Mouse (Mus musculus) B cell, adult 2 months (primary cell): ENCODE measurements at regions not wholly inside any gene's neighbourhood (a gene's known extent, or its start where the extent isn't known, plus 50 kb on each side); places are given as distances from the start of the nearest gene placed in this dataset.

Source experiments
- DNase-seq, 2 experiments: peaks; one replicate each; pipeline ENCODE4 v3.0.0; 2022

DNA sequence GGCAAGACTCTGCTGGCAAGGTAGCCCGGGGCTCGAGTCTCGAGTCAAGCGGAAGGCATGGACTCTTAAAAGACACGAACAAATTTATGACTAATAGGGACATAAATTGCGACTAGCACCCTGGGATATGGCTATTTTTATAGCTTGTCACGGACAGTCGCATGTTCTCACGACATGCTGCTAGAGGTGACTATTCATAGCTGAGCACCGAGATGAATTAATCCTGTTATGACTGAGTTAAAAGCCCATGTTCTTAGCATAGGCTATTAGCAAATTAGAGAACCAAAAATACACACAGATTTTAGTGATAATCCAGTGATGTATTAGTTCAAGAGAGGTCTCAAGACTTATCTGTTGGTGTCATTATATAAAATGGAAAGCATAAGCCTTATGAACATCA is 539.2 kb downstream of the Gm19410 start:
- no peak for DNase-seq

DNA sequence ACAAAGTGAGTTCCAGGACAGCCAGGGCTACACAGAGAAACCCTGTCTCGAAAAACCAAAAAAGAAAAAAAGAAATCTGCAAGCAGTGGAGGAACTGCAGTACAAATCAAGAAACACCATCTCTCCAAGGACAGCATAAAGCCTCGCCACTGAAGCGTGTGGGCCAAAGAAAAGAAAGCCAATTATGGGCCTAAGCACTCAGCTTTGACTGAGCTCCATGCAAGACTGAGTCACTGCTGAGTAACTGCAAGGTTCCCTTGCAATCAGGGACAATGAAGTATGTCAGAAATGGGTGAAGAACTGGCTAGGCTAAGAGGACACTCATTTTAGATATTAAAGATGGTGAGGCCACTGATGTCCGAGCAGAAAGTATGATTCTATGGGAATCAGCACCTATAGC is 540.7 kb downstream of the Gm19410 start:
- no peak for DNase-seq

DNA sequence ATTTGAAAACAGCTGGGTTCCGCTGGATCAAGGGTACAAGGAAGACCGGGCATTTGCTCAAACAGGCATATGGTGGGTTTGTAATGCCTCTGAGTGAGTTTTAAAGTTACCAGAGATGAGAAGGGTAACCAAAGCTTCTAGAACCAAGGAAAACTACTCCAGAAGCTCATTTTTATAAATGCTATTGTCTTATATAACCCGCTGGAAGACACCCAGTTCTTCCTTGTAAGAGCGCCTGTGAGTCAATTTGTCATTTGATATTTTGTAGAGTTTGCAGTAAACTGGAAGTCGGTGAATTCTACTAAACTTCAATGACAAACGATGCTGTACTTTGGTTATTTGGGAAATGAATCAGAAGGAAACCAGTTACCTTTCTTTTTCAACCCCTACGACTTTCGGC is 541.9 kb downstream of the Gm19410 start:
- DNase-seq = no peak

DNA sequence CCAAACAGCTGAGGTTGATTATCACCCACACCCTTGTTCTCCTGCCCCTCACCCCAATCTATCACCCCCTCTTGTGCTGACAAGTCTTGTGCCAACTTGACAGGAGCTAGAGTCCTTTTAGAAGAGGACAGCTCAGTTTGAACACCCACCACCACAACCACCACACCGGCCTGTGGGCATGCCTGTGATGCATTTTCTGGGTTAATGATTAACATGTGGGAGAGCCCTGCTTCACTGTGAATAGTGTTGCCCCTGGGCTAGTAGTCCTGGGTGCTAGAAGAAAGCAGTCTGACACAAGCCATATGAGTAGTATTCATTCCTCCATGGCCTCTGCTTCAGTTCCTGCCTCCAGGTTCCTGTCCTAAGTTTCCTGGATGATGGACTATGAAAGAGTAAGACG is 542.5 kb downstream of the Gm19410 start:
- DNase-seq = no peak

DNA sequence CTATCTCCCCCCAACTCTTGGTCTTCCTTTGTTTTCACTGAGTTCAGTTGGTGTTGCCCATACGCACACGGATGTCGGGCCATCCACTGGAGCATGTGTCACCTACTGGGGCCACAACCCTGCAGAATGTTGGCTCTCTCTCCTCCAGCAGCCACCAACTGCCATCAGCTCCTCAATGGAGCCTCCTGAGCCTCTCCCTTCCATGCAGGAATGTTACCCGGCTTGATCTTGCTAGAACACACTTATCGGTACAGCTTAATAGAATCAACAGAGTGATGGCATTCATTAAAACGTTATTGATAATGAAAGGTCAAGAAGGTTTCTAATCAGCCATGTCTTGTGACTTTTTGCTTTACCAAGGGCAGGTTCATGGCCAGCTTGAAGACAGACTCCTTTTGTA is 543.7 kb downstream of the Gm19410 start:
- DNase-seq = no peak

DNA sequence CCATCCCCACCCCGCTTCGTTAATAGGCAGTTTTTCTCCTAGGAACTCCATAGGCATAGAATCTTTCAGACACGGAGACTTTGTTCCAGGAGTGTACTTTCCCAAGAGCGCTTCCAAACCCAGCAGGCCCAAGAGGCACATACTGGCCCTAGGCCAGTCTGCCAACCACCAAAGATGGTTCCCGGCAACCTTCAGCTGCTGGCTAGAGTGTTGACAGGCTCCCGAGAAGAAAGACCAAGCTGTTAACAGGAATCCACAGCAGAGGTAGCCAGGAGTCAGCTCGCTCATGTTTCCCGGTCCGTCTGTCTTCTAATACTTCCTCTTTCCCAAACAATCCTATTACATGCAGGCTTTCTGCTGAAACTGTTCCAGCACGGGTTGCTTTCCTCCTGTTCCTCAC is 544.4 kb downstream of the Gm19410 start:
- no peak for DNase-seq

DNA sequence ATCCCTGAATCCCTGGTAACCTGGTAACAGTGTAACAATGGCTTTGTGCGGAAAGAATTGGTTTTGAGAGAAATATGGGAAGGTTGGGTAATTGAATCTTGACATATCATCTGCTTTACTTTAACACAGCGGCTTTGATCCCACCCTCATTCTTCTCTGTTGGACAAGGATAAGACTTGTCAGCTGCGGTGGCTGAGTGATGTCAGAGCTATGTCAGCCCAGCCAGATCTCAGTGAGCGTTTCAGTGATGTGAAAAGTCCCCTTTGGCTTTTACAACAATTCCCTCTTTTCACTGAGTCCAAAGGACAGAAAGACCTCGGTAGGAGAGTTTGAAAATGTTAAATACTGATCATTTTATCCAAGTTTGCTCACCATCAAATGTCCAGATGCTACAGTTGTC is 546.1 kb downstream of the Gm19410 start:
- DNase-seq = no peak

DNA sequence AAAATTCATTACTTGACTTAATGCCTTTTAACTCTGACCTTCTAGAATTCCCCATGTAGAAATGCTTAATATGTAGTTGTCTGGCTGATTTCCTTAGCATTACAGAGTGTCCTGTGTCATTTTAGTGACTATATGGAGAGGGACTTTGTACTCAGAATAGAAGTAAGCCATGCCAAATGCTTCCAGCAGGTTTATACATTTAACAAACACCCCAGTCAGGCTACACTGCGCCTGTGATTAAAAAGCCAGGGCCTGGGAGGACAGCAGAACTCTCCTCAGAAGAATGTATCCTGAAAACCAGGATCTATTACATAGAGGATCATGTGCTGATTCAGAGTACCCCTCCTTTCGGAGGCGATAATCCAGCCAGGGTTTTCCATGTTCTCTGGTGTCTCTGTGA is 547.4 kb downstream of the Gm19410 start:
- DNase-seq = no peak

DNA sequence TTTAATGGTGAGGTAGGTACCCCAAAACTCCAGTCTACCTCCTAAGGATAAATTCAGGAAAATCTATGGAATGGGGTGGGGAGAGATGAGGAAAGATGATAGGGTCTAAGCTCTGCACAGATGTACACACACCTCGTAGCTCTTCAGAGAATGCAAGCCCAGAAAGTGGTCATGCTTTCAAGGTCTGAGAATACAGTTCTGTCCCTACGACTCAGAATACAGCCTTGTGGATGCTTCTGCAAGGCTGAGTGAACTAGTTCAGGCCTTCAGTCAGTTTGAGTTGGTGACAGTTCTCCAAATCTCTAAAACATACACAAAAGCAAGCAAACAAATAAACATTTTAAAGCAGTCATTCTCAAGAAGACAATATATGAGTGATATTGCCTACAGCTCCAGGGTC is 552.8 kb downstream of the Gm19410 start:
- DNase-seq = no peak

DNA sequence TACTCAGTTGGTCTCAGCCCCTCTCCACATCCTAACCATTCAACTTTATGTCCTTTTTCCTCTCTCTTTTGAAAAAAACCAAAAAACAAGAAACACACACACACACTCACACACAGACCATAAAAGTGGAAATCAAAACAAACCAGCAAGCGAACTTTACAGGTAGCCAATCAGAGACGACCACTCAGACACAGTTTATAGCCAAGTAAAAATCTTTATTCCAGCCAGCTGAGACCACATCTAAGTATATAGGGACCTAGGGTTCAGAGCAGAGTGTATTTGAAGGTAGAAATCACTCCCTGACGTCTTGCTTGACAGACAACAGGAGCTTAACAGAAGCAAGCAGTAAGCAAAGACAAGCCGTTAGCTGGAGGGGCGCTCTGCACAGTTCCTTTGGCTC is 553.3 kb downstream of the Gm19410 start:
- no peak for DNase-seq

DNA sequence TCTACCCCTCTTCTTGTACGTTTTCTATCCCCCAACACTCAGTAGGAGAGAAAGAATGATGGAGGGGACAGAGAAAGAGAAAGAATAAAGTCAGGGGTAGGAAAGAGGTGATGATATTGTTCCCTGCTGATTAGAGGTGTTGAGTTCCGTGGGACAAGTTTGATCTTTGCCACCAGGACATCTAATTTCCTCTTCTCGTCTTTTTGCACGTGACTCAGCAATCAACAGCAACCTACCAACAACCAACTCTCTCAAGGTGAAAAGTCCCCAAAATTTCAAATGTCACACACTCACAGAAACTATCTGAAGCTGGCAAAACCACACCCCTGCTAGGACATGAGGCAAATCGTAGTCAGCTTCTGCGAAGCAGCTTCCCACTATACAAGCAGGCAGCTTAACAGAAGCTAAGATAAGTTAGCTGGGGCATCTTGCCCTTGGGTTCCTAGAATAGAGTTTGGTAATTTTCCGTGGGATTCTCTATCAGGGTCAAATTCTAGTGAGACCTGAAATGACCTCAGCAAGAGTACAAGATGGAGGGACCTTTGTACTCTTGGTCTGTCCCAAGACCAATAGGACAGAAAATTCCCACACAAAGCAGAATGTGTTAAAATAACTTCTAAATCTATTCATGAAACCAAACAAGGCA is 553.8 kb downstream of the Gm19410 start:
- no peak for DNase-seq

DNA sequence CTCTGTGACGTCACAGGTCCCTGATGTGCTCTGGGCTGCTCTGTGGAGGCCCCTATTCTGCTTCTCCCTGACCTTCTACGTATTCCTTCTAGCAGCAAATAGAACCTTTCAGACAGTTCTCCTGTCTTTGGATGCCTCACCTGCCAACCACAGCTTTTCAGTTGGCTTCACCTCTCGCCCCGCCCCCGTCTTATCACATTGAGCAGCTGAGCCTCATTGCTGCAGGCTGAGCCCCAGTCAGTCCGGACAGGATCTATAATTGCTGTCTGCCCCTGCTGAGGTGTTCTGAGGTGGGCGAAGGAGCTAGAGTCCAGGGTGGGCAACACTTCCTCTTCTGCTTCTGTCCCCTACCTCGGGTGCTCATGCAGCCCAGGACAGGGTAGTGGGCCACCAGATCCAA is 556.5 kb downstream of the Gm19410 start:
- no peak for DNase-seq

DNA sequence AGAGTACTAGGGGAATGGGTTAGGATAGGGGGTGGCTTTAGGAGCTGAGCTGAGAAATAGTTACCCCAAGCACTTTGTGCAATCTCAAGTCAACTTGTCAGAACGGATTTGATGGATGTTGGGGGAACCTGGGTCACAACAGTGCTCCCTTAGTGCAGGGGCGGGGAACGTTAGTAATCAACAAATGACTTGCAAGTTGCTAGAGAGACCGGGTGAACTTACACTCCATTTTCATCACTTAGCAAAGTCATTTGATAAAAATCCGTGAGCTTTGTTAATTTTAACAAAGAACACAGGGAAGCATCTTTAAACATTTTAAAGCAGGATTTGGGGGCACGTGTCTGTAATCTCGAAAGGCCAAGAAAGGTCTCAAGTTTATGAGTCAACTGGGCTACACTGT is 557.0 kb downstream of the Gm19410 start:
- no peak for DNase-seq

DNA sequence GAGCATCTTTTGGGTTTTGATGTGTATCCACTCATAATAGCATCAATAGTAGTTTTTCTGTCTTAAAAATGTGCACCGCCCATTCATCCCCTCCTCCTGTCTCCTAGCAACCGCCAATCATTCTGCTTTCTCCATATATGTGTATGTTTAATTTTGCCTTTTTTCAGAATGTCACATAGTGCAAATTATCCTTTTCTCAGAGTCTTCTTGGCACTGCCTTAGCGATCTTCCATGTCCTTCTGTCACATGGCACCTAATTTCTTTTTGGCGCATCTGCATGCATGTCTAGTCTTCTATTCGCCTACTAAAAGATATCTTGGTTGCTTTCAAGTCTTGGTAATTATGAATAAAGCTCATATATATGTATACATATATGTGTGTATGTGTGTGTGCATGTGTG is 573.0 kb downstream of the Gm19410 start:
- no peak for DNase-seq

DNA sequence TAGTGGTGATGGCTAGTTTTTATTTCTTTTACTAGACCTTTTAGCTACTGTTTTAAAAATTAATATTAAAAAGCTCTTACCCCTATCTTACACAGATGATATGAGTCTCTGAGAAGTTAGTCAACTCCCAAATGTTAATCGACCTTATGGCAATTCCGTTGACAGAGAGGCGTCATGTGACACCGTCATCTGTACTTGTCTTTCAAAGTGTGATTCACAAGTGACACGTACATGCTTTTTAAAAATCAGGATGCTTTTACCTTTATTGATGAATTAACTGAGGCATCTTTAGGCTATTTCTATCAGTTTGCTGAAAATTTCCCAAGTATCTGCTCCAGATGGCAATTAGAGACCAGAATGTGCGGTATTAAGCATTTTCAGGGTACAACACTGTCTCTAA is 573.9 kb downstream of the Gm19410 start:
- no peak for DNase-seq

DNA sequence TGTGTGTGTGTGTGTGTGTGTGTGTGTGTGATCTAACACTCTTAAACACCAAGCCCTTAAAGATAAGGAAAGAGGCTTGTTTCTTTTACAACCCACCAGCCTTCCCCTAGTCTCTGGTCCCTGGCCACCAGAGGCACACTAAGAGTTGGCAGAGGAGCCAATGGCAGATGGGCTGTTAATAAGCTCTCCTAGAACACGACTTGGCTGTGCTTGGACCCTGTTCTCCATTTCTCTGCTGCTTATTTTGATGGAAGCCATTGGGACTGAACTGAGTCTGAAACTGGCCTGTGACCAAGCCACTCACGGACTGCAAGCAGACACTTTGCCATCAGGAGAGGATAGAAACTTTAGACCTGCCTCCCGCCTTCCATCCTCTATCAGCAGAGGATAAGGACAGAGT is 574.9 kb downstream of the Gm19410 start:
- no peak for DNase-seq

DNA sequence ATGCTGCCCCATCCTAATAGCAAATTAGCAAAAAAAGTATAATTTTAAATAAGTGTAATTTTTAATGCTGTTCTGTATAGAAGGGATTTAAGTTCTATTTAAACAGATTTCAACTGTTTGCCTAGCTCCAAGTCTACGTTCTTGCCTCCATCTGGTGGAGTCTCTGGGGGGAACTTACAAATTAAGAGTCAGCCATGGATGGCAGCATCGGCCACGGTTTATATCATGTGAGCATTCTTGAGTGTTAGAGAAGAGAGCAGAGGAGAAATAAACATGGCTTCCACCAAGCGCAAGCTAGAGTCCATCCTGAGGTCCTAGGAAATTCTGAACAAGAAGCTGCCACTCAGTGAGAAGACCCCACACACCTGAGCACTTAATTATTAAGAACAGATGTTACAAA is 576.4 kb downstream of the Gm19410 start:
- no peak for DNase-seq

DNA sequence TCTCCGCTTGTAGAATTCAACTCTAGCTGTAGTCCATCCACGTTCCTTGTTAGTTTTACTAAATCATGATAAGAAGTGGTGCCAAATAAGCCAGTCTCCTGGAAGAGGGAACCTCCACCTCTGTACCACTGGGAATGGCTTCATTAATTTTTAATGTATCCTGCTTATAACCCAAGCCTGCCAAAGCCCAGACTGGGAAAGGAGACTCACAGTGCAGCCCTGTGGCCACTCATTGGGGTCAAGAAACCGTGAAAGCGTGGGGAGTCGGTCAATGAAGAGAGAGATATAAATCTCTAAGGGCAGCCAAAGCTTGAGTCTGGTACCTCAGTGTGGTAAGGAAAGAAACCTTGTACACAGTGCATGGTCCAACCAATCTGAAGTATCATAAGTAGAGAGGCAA is 577.1 kb downstream of the Gm19410 start:
- no peak for DNase-seq

DNA sequence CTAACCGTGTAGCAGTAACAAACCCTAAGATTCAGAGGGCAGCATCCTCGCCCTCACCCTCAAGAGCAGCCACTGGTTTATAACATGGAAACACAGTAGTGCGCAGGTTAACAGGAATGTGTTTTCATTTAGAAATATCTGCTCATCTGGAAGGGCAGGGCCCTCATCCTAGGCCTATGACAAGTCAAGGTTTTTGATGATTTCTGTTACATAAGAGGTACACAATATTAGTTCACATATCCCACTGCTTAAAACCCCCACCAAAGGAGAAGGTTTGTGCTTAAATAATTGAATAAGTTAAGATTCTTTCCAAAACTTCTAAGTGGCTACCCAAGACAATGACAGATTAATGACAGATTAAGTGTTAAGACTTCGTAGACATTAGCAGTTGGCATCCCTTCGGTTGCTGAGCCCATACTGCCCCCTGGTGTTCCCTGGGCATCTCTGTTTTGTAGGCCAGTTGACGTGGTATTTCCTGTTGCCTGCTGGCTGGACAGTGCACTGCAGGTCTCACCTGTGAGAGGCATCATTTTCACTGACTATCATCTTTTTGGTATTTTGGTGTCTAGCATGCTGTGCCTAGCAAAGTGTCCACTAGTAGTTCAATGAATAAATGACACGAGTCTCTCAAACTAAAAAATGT is 581.2 kb downstream of the Gm19410 start:
- peak; percentile 84 to 87 for DNase-seq

DNA sequence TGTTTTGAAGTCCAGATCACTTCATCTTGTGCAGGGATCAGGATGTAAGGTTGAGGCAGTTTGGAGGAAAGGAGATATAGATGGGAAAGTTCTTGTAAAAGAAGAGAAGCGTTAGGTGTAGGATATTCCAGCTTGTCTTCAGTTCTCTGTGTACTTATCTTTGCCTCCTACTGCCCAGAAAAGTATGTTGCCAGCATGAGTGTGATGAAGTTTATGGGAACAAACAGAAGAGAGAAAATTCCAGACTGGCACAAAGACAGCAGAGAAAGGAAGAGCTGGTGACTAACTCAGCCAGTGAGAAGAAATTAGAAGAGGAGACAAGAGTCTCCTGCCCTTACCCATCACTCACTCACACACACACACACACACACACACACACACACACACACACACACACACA is 582.5 kb downstream of the Gm19410 start:
- no peak for DNase-seq

DNA sequence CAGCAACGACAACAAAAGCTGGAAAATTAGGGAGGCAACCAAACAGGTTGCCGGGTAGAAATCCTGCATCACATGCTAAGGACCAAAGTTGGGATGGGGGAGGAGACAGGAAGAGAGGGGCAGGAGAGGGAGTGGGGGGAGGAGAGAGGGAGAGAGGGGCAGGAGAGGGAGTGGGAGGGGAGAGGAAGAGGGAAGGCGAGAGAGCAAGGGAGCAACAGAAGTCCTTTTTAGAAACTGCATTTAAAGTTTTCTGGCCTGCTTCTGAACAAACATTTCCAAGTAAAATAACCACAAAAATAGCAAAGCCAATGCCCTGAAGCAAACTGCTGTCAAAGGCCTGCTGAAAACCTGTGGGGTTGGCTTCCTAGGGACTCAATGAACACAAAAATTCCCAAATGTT is 589.3 kb downstream of the Gm19410 start:
- DNase-seq = no peak

DNA sequence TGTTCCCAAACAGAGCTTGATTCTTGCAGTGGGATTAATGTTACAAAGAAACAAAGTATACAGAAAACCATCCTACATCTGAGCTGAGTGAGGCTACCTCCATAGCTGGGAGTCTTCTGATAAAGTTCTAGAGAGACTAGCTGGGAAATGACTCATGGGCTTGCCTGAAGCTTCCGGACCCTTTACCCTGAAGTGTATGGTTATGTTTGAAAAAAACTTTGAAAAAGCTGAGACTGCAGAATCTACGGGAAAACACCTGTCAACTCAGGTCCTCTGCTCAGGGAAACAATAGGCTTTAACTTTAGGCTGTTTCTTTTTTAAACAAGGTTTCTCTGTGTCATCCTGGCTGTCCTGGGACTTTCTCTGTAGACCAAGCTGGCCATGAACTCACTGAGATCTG is 593.4 kb downstream of the Gm19410 start:
- no peak for DNase-seq

DNA sequence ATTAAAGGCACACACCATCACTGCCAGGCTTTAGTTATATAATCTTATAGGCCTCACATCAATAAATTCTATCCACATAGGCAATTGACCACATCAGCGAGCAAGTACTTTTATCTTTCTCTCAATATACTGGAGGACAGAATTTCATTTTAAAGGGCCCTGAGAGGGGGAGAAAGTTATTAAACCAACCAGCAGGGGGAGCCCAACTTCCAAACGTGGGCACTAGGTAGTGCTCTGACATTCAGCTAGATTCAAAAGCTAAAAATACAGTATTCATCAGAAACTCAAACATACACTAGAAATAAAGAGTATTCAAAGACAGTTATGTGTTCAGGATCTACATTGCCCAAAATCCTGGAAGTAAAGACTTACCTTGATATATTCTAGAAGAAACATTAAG is 595.7 kb downstream of the Gm19410 start:
- DNase-seq = peak; percentile 61 to 64

DNA sequence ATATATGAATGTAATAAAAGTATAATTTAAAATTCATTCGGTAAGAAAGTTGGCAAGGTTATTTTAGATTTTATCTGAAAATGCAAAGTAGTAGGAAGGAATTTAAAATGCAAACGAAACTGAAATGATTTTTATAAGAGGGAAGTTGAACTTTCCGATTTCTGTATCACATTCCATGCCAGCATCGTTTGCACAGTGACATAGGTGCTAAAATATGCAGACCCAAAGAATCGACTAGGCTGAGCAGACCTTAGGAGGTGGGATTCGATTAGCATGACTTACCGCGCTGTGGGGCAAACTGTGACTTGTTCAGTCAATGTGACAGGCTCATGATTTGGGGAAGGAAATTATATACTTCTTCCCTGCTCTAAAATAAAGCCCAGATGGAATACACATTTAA is 596.2 kb downstream of the Gm19410 start:
- no peak for DNase-seq

DNA sequence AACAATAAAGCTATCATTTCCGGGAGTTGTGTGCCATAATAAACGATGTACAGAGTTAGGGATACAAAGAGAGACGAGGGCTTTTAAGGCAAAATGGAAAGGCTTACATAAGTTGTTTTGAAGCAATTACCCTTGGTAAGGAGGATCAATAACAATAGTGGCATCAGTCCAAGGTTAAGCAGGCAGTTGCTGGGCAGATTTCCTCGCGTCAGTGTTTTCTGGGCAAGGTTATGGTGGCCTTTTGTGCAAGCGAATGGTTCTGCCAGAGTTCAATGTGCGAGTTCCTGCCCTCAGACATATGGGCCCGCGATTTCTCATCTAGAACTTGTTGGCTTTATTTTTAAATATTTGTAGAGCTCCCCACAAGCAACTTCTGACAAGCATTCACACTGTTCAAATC is 597.7 kb downstream of the Gm19410 start:
- no peak for DNase-seq
